9 mouse cellular contexts compared by ENCODE assay signal in the genomic region with DNA sequence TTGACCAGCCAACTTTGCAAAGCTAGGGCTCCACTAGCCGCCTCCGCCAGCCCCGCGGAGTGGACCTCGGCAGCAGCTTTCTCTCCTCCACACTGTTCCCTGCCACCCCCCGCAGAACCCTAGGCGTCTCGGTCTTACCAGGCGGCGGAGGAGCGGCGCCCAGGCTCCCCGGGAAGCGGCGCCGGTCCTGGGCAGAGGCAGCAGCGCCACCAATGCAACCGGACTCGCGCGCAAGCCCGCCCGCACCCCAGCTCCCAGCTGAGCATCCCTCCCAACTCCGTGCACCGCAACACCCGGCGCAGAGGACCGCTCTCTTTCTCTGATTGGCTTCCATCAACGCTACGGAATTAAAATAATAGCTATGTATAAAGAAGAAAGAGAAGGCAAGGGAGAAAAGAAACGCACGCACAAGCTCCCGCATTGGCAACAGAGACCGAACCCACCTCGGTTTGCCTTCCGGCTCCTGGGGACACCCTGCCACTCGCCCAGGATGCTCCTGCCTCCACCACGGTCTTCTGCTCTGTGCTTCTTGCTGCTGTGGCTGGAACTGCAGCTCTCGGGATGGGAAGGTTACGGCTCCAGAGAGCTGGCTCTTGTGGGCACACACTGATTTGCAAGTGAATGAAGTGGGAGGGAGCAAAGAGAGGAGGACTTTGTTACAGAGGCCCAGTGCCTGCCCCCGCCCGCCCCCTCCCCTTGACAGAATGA. TPM values are rescaled to one million over a fixed set of nuclear protein-coding genes. Genes with fewer than 3 reads are reported as not detected.
DNase-seq lines count a peak whose midpoint lies in the region; ATAC-seq and TF ChIP-seq lines count a peak whose summit lies in the region.
"Had no signal": no experiment of that assay in that cellular context is flagged by ENCODE, and none has a peak within 500 bp of the region (broad histone marks: within the 10 kb centered on the region; RNA-seq: fewer than 3 reads in every experiment).

A gene (minus strand): TSS at position 605 of the 708 bp plus-strand sequence.

- peak; percentile 83 for ATAC-seq in embryonic facial prominence, embryonic 15.5 days (ENCODE audit: insufficient number of reproducible peaks, low FRiP score, low TSS enrichment, low read depth)
- ATAC-seq in hindbrain, embryonic 13.5 days (ENCODE audit: low FRiP score), result peak; percentile 95
- peak; percentile 68 for ATAC-seq in lung, postnatal 0 days

- peaks cover 5% of the 10 kb centered on the region; the same call in 1 of the 2 replicates for H3K27me3 ChIP-seq in embryonic facial prominence, embryonic 15.5 days
- peaks cover 17% of the 10 kb centered on the region for H3K27me3 ChIP-seq in hindbrain, embryonic 13.5 days
- H3K27me3 ChIP-seq in lung, postnatal 0 days (replicated peaks; ENCODE audit: insufficient read depth, low read length), result 0 out of 2 replicates have a peak, but pooled peaks cover 8% of the 10 kb centered on the region

- peak within 1 kb of the TSS; percentile 44 for H3K9ac ChIP-seq in embryonic facial prominence, embryonic 15.5 days
- H3K9ac ChIP-seq in hindbrain, embryonic 13.5 days, result peak within 1 kb of the TSS; percentile 81
- no peak within 1 kb of the TSS for H3K9ac ChIP-seq in lung, postnatal 0 days (replicated peaks; ENCODE audit: low read depth)

- peak within 1 kb of the TSS; percentile 87 for H3K4me2 ChIP-seq in embryonic facial prominence, embryonic 15.5 days (replicated peaks)
- H3K4me2 ChIP-seq in hindbrain, embryonic 13.5 days, result peak within 1 kb of the TSS; percentile 71
- peak within 1 kb of the TSS; percentile 75 for H3K4me2 ChIP-seq in lung, postnatal 0 days (replicated peaks; ENCODE audit: low read depth, low read length)

- H3K36me3 ChIP-seq in embryonic facial prominence, embryonic 15.5 days, result no peaks in the 10 kb centered on the region
- no peaks in the 10 kb centered on the region for H3K36me3 ChIP-seq in hindbrain, embryonic 13.5 days
- H3K36me3 ChIP-seq in lung, postnatal 0 days (ENCODE audit: insufficient read depth, low read length), result no peaks in the 10 kb centered on the region

- no peak for TF ChIP-seq CTCF in lung, postnatal 0 days (IDR thresholded peaks at IDR 0.05)

- DNase-seq in MN1 (ENCODE audit: low spot score), result peak; percentile 71
- peak; percentile 65 for DNase-seq in adrenal gland, postnatal 25 days
- DNase-seq in layer of hippocampus, postnatal 10 days (ENCODE audit: low spot score in 2 of 2), result peak; percentile 60 to 64
- DNase-seq in lung, postnatal 0 days (ENCODE audit: low spot score), result peak; percentile 31
- peak; percentile 51 to 56 for DNase-seq in right cerebral cortex, postnatal 36 days (ENCODE audit: low spot score in 2 of 2)
- DNase-seq in urinary bladder, postnatal 14 days (ENCODE audit: low spot score), result no peak

- TF ChIP-seq EP300 in lung, postnatal 0 days (IDR thresholded peaks at IDR 0.05), result no peak

- peak within 1 kb of the TSS; percentile 63 for H3K4me3 ChIP-seq in embryonic facial prominence, embryonic 15.5 days (replicated peaks)
- H3K4me3 ChIP-seq in hindbrain, embryonic 13.5 days, result peak within 1 kb of the TSS; percentile 68
- H3K4me3 ChIP-seq in lung, postnatal 0 days (ENCODE audit: low read depth, low read length), result peak within 1 kb of the TSS; percentile 43
- H3K4me3 ChIP-seq: erythroblast, embryonic 14.5 days had no signal

- WGBS in embryonic facial prominence, embryonic 15.5 days, result under 1% methylated on average over 42 of the region's 42 CpGs
- WGBS in hindbrain, embryonic 13.5 days, result under 1% methylated on average over 42 of the region's 42 CpGs
- WGBS in lung, postnatal 0 days, result under 1% methylated on average over 41 of the region's 42 CpGs

- H3K27ac ChIP-seq in embryonic facial prominence, embryonic 15.5 days (replicated peaks), result peak within 1 kb of the TSS; percentile 78
- peak within 1 kb of the TSS; percentile 89 for H3K27ac ChIP-seq in hindbrain, embryonic 13.5 days
- H3K27ac ChIP-seq in lung, postnatal 0 days (ENCODE audit: low read length), result no peak within 1 kb of the TSS

- no peaks in the 10 kb centered on the region for H3K9me3 ChIP-seq in embryonic facial prominence, embryonic 15.5 days (replicated peaks)
- H3K9me3 ChIP-seq in hindbrain, embryonic 13.5 days, result no peaks in the 10 kb centered on the region
- no peaks in the 10 kb centered on the region for H3K9me3 ChIP-seq in lung, postnatal 0 days (ENCODE audit: low read length)

- peaks cover 11% of the 10 kb centered on the region for H3K4me1 ChIP-seq in embryonic facial prominence, embryonic 15.5 days
- peaks cover 30% of the 10 kb centered on the region for H3K4me1 ChIP-seq in hindbrain, embryonic 13.5 days (replicated peaks)
- H3K4me1 ChIP-seq in lung, postnatal 0 days (ENCODE audit: insufficient read depth, low read depth, low read length), result peaks cover 3% of the 10 kb centered on the region; the same call in 1 of the 2 replicates

RNA-seq across cellular contexts. Expression of the gene that starts here (rescaled TPM):
- 23.2 and 30.2 TPM in 2 replicates for total RNA-seq in adrenal gland, postnatal 25 days (2021)
- polyA plus RNA-seq in embryonic facial prominence, embryonic 15.5 days (2015; fragmentation: Nextera tagmentation; extraction: Ambion mirVana), result 12.6 and 13.8 TPM in 2 replicates
- polyA plus RNA-seq in hindbrain, embryonic 13.5 days (2015; fragmentation: Nextera tagmentation; extraction: Ambion mirVana), result 13.7 and 14.4 TPM in 2 replicates
- total RNA-seq in layer of hippocampus, postnatal 10 days (2021), result 10 to 100 TPM; 12.2 to 13.6 TPM
- polyA plus RNA-seq in lung, postnatal 0 days (2015; fragmentation: Nextera tagmentation; extraction: Ambion mirVana), result 0.48 and 0.51 TPM in 2 replicates
- polyA plus RNA-seq: erythroblast, embryonic 14.5 days had no signal

Comparison
In these comparisons a context has a peak if more than half of its experiments do, and no peak if none do; other contexts are left out.
1. Peak in DNase-seq, ATAC-seq, H3K4me3 ChIP-seq and H3K4me2 ChIP-seq in lung, postnatal 0 days; RNA of the gene not detected or under 1 TPM.